Comparison of ENCODE assay signal across 25 mouse cellular contexts in the genomic region with DNA sequence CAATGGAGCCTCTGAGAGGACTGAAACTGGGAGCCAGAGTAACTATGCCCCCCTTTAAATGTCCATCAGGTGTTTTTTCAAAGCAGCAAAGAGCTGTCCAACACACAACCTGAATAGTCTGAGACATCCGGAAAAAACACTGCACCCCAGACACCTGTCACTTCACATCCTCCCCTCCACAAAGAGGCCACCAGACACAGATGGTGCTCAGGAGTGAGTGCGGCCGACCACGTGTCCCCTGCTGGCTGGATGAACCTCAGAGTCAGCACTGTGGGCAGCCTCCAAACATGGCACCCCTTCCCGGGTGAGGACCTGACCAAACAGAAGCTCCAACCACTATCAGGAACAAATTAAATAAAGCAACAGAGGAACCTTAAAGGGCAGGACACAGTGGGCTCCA. TPM values are rescaled to one million over a fixed set of nuclear protein-coding genes. Genes with fewer than 3 reads are reported as not detected.
DNase-seq lines count a peak whose midpoint lies in the region; ATAC-seq and TF ChIP-seq lines count a peak whose summit lies in the region.
"Had no signal": no experiment of that assay in that cellular context is flagged by ENCODE, and none has a peak within 500 bp of the region (broad histone marks: within the 10 kb centered on the region; RNA-seq: fewer than 3 reads in every experiment).

No protein-coding gene starts in this region.

- no peak overlapping the region for H3K27ac ChIP-seq in cerebellum, adult 2 months (ENCODE audit: insufficient read depth, low read length)
- H3K27ac ChIP-seq in hindbrain, embryonic 16.5 days (ENCODE audit: low read depth, low read length), result no peak overlapping the region
- H3K27ac ChIP-seq: forebrain, embryonic 10.5 days; hindbrain, embryonic 15.5 days; intestine, embryonic 15.5 days; left cerebral cortex, adult 2 months; liver, embryonic 15.5 days; lung, embryonic 15.5 days; midbrain, embryonic 15.5 days; neural tube, embryonic 13.5 days; stomach, postnatal 0 days had no signal

- no peak for TF ChIP-seq CTCF in cerebellum, adult 2 months (IDR thresholded peaks at IDR 0.05; ENCODE audit: borderline replicate concordance, insufficient read depth, low read depth, low read length)

- peak; percentile 48 to 74 for DNase-seq in cerebellum, adult 18-20 months
- no peak for DNase-seq in cerebellum, postnatal 4 days (ENCODE audit: low spot score in 2 of 2)
- peak; percentile 53 to 74 for DNase-seq in cerebellum, adult 2 months
- peak; percentile 40 to 59 for DNase-seq in cerebellum, postnatal 36 days
- peak; percentile 48 for DNase-seq in thymus, postnatal 25 days
- no peak for DNase-seq in right cerebral cortex, postnatal 36 days (ENCODE audit: low spot score in 2 of 2)
- DNase-seq: gastrocnemius, postnatal 14 days; heart, adult 11 months; kidney, postnatal 36 days; layer of hippocampus, adult 9-11 months; lung, postnatal 4 days; right cerebral cortex, adult 18-20 months had no signal

- no peak overlapping the region for H3K4me3 ChIP-seq in cerebellum, adult 2 months (replicated peaks; ENCODE audit: insufficient read depth, low read depth, low read length)
- no peak overlapping the region for H3K4me3 ChIP-seq in hindbrain, embryonic 16.5 days (ENCODE audit: low read length)
- H3K4me3 ChIP-seq: forebrain, embryonic 10.5 days; hindbrain, embryonic 15.5 days; intestine, embryonic 15.5 days; left cerebral cortex, adult 2 months; liver, embryonic 15.5 days; lung, embryonic 15.5 days; midbrain, embryonic 15.5 days; myocyte; neural tube, embryonic 13.5 days had no signal

- no peak overlapping the region for H3K4me2 ChIP-seq in hindbrain, embryonic 16.5 days (ENCODE audit: low read length)
- H3K4me2 ChIP-seq: heart, embryonic 11.5 days; hindbrain, embryonic 15.5 days; intestine, embryonic 15.5 days; liver, embryonic 15.5 days; lung, embryonic 15.5 days; midbrain, embryonic 15.5 days; neural tube, embryonic 13.5 days had no signal

- peaks cover 39% of the 10 kb centered on the region for H3K4me1 ChIP-seq in cerebellum, adult 2 months (ENCODE audit: control insufficient read depth, insufficient read depth, low read length)
- no peaks in the 10 kb centered on the region; the same call in none of the 2 replicates for H3K4me1 ChIP-seq in hindbrain, embryonic 16.5 days (ENCODE audit: control insufficient read depth, insufficient read depth, low read depth, low read length)
- H3K4me1 ChIP-seq: midbrain, embryonic 15.5 days had no signal

- H3K27me3 ChIP-seq in cerebellum, adult 2 months (ENCODE audit: control insufficient read depth, insufficient read depth, low read length), result no peaks in the 10 kb centered on the region
- H3K27me3 ChIP-seq in hindbrain, embryonic 16.5 days (replicated peaks; ENCODE audit: control insufficient read depth, insufficient read depth, low read length), result no peaks in the 10 kb centered on the region
- H3K27me3 ChIP-seq: hindbrain, embryonic 15.5 days; intestine, embryonic 15.5 days; liver, embryonic 15.5 days; lung, embryonic 15.5 days; midbrain, embryonic 15.5 days; neural tube, embryonic 13.5 days had no signal

- TF ChIP-seq POLR2A in cerebellum, adult 2 months (IDR thresholded peaks at IDR 0.05; ENCODE audit: borderline replicate concordance, insufficient read depth, low read length), result no peak

- no peak for ATAC-seq in hindbrain, embryonic 16.5 days
- ATAC-seq: forebrain, embryonic 16.5 days; intestine, embryonic 15.5 days; midbrain, embryonic 15.5 days had no signal

- WGBS in cerebellum, adult 2 months, result 4% methylated on average over 5 of the region's 5 CpGs
- WGBS in hindbrain, embryonic 16.5 days, result 86% methylated on average over 5 of the region's 5 CpGs

- no peaks in the 10 kb centered on the region for H3K36me3 ChIP-seq in hindbrain, embryonic 16.5 days (ENCODE audit: control insufficient read depth, insufficient read depth, low read length)
- H3K36me3 ChIP-seq: hindbrain, embryonic 15.5 days; intestine, embryonic 15.5 days; liver, embryonic 15.5 days; lung, embryonic 15.5 days; midbrain, embryonic 15.5 days; neural tube, embryonic 13.5 days had no signal

- no peak overlapping the region for H3K9ac ChIP-seq in hindbrain, embryonic 16.5 days (ENCODE audit: low read depth, low read length)
- H3K9ac ChIP-seq: hindbrain, embryonic 15.5 days; intestine, embryonic 15.5 days; liver, embryonic 15.5 days; lung, embryonic 15.5 days; midbrain, embryonic 15.5 days; neural tube, embryonic 13.5 days had no signal

- no peaks in the 10 kb centered on the region for H3K9me3 ChIP-seq in hindbrain, embryonic 16.5 days (ENCODE audit: control insufficient read depth, low read length)
- H3K9me3 ChIP-seq: forebrain, embryonic 10.5 days; hindbrain, embryonic 15.5 days; intestine, embryonic 15.5 days; liver, embryonic 15.5 days; lung, embryonic 15.5 days; midbrain, embryonic 15.5 days; neural tube, embryonic 13.5 days had no signal

RNA-seq across cellular contexts. Expression of gene Tiam1, which starts 56.3 kb away (rescaled TPM):
- polyA plus RNA-seq in cerebellum, adult 2 months (2012; rRNA removed), result 73.6 and 88.5 TPM in 2 replicates
- polyA plus RNA-seq in hindbrain, embryonic 16.5 days (2015; fragmentation: Nextera tagmentation; extraction: Ambion mirVana), result 16.6 and 21.1 TPM in 2 replicates

Comparison
In these comparisons a context has a peak if more than half of its experiments do, and no peak if none do; other contexts are left out.
1. DNase-seq: peak in cerebellum, adult 18-20 months (2 of 2), cerebellum, adult 2 months (2 of 2), cerebellum, postnatal 36 days (2 of 2) and thymus, postnatal 25 days (single experiment); none in cerebellum, postnatal 4 days (0 of 2) and right cerebral cortex, postnatal 36 days (0 of 2).